Mouse (Mus musculus): ENCODE results near the gene Pcca.

DNA sequence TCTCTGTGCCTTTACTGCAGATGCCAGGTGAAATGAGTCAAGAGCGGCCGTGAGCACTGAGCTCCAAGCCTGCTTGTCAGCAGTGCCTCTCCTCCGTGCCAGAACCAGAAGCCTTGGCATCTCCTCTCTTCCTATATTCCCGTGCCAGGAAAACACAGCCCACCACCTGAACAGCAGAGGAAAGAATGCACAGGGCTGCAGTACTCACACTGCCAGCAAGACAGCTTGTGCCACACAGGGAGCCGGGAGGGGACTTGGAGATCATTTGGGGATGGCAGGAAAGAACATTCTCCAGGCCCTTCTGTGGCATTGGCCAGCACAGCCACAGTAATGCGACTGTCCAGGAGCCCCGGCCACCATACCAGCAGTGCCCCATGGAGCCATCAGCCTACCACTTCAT is 351.8 kb downstream of the Pcca start:
- TF ChIP-seq POLR2A (IDR thresholded peaks at IDR 0.05; ENCODE audit: insufficient read depth, low read length) (no peak), CTCF (IDR thresholded peaks at IDR 0.05; ENCODE audit: low read depth, low read length) (no peak)

Measured in ES-Bruce4 (cell line).